Mouse (Mus musculus): ENCODE measurements around the gene Endov.

The Endov gene

GRCm38 (mm10) chr11:119547183-119547921, 56.2 kb downstream of the Endov start, which contains the start of gene Nptx1:
Gene Nptx1, minus strand, starts transcription at chr11:119547753.
- no peak for DNase-seq

GRCm38 (mm10) chr11:119547951-119548591, 56.9 kb downstream of the Endov start:
- DNase-seq = no peak

- no peak for DNase-seq
Measured at GRCm38 (mm10) chr11:119548741-119549370, 57.7 kb downstream of the Endov start.

- peak; percentile 4 for DNase-seq
Measured at GRCm38 (mm10) chr11:119549371-119549811, 58.2 kb downstream of the Endov start.

- DNase-seq = no peak
Measured at GRCm38 (mm10) chr11:119550546-119551335, 59.6 kb downstream of the Endov start.

GRCm38 (mm10) chr11:119551468-119551867, 60.3 kb downstream of the Endov start:
- DNase-seq = no peak

- DNase-seq = no peak
Measured at GRCm38 (mm10) chr11:119552301-119552700, 61.2 kb downstream of the Endov start.

- DNase-seq = no peak
Measured at GRCm38 (mm10) chr11:119552902-119553802, 62.0 kb downstream of the Endov start.

GRCm38 (mm10) chr11:119554706-119555105, 63.6 kb downstream of the Endov start:
- DNase-seq = no peak

GRCm38 (mm10) chr11:119555170-119555569, 64.0 kb downstream of the Endov start:
- no peak for DNase-seq

GRCm38 (mm10) chr11:119557940-119558869, 67.1 kb downstream of the Endov start:
- no peak for DNase-seq

GRCm38 (mm10) chr11:119558870-119559610, 67.9 kb downstream of the Endov start:
- no peak for DNase-seq
